Mouse (Mus musculus) spleen, adult 2 months (tissue): ENCODE measurements around the gene Morc3.

ENCODE experiments used
- CTCF ChIP-seq: fragments of 200-500 bp; IDR thresholded peaks from 2 replicates; pipeline ENCODE4 v1.5.1; 2011; ENCODE audit warnings: mild to moderate bottlenecking, inconsistent platforms; ENCODE audit not compliant: insufficient read depth, insufficient read length, insufficient replicate concordance; ENCODE audit errors: extremely low read depth
- POLR2A ChIP-seq: fragments of 200-500 bp; IDR thresholded peaks from 2 replicates; pipeline ENCODE4 v1.6.1; 2011; ENCODE audit warnings: low read depth, low read length, inconsistent platforms

GRCm38 (mm10) chr16:93850527-93850926 is 18.6 kb downstream of the Morc3 start:
- no peak for TF ChIP-seq CTCF
- no peak for TF ChIP-seq POLR2A
